Mouse (Mus musculus) brain, embryonic 18.5 days (tissue): ENCODE results near the gene Gpr176.

Source experiments
- DNase-seq: peaks from one replicate; pipeline ENCODE4 v3.0.0-alpha.2; 2012; ENCODE audit warnings: low read depth, low spot score

Gpr176 gene

DNA sequence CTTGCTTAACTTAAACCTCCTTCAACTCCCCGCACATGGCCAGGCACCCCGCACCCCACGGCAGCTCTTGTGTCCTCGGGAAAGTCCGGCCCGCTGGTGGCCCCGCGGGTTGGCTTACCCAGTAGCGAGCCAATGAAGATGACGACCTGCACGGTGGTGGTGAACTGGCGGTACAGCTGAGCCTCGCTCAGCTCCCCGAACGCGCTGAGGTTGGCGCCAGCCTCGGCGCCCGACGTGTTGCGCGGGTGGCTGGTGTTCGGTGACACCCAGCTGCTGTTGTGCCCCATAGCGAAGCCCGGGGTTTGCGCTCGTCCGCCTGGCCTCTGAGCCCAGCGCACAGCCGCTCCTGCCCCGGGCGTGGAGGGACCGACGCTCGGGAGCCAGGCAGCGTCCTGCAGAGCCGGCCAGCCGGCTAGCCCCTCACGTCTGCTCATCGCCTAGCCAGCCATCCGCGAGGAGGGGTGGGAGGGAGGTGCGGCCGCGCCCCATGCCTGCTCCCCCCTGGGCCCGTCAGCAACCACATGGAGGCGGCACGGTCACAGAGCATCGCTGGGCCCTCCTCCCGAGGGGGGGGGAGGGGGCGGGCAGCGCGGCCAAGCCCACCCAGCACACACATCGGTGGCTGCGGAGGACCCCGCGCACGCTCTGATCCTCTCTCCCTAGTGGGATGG lies at the start of gene Gpr176:
TSS of gene Gpr176 (minus strand) at position 519 of the 671 bp plus-strand sequence.
- peak; percentile 28 for DNase-seq

DNA sequence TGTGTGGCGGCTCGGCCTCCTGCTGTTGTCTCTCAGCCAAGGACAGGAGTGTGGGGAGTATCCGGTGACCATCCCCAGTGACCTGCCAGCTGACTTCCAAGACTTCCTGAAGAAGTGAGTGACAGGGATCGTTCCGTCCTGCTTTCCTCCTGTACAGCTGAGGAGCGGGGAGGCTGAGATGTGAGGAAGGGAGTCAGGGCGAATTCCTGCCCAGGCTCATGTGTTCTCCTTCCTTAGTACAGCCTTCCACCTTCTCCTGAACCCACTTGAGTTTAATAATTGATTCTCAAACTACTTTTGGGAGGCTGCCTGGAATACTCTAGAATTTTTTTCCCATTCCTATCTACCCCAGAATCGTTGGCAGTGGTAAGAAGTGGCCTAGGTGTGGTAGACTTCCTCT lies 49.2 kb upstream of the Gpr176 start:
- DNase-seq, result no peak

DNA sequence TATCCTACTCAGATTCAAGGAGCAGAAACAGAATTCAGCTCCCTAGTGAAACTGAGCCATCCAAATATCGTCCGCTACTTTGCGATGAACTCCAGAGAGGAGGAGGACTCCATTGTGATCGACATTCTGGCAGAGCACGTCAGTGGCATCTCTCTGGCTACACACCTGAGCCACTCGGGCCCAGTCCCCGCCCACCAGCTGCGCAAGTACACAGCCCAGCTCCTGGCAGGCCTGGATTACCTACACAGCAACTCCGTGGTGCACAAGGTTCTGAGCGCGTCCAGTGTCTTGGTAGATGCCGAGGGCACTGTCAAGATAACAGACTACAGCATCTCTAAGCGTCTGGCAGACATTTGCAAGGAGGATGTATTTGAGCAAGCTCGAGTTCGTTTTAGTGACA lies 48.7 kb upstream of the Gpr176 start:
- no peak for DNase-seq

DNA sequence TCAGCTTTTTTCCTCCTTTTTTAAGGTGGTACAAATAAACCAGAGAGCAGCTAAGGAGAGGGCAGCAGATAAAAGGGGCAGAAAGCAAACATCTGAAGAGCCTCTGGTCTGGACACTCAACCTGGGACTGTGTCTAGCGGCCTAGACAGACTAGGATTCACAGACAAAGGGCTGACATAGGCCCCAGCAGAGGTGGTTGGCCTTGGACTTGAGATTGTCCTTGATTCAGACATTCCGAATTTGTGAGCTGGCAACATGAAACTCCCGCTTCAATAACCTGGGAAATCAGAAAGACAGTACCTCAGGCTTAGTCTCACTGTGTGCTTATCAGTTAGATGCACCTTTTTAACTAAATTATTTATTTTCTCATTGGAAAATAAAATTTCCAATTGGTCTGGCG lies 44.9 kb upstream of the Gpr176 start:
- DNase-seq, result no peak

- no peak for DNase-seq
Measured at GRCm38 (mm10) chr2:118415601-118416355, 42.6 kb upstream of the Gpr176 start.

- DNase-seq, result no peak
Measured at GRCm38 (mm10) chr2:118412821-118413220, 39.6 kb upstream of the Gpr176 start.

DNA sequence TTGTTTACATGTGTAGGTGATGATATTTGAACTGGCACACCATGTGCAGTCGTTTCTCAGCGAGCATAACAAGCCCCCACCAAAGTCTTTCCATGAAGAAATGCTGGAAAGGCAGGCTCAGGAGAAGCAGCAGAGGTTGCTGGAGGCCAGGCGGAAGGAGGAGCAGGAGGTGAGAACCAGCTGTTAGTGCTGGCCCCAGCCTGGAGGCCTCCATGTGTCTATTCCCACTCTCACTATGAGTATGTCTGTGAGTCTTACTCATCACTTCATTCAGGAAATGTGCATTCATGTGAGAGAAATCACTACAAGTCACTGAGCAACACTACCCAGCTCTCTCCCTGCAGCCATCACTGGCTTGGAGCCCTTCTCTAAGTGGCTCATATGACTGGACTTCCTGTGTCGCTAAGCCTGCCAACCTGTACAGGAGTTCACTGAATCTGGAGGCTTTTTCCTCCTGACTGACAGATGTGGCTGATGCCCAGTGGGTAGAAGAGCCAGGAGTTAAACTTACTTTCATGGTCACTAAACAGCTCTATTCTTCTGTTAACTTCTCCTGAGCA lies 35.2 kb upstream of the Gpr176 start:
- DNase-seq, result no peak

DNA sequence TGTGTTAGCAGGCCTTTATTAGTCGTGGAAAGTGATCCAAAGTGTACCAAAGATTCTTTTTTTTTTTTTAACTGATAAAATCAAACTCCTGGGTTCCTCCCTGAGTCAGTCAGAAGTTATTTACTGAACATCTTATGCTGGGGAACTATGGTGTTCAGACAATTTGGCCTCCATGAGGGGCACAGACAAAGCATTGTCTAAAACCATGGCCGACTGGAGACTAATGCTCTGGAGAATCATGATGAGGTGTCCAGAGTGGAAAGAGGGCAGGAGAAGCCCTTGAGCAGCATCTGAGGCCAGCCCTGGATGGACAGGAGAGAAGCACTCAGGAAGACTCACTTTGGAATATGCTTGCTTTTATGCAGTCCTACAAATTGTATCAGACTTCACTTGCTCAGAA lies 33.6 kb upstream of the Gpr176 start:
- no peak for DNase-seq

- no peak for DNase-seq
Measured at GRCm38 (mm10) chr2:118405568-118405967, 32.3 kb upstream of the Gpr176 start.

DNA sequence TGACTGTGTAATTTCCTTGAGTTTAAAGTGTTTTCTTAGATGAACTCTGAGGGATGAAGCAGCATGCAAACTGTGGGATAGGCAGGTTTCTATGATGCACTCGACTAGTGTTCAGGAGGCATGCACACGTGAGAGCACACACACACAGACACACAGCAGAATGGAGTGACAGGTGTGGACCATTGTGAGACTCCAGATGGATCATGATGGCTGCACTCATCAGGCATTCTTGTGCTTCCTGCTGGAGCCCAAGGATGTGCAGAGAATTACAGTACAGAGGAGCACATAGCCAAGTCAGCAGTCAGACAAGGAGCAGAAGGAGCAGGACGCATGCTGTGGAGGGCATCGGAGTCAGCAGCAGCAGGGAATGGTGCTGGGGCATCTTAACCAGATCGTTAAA lies 31.1 kb upstream of the Gpr176 start:
- DNase-seq, result no peak

DNA sequence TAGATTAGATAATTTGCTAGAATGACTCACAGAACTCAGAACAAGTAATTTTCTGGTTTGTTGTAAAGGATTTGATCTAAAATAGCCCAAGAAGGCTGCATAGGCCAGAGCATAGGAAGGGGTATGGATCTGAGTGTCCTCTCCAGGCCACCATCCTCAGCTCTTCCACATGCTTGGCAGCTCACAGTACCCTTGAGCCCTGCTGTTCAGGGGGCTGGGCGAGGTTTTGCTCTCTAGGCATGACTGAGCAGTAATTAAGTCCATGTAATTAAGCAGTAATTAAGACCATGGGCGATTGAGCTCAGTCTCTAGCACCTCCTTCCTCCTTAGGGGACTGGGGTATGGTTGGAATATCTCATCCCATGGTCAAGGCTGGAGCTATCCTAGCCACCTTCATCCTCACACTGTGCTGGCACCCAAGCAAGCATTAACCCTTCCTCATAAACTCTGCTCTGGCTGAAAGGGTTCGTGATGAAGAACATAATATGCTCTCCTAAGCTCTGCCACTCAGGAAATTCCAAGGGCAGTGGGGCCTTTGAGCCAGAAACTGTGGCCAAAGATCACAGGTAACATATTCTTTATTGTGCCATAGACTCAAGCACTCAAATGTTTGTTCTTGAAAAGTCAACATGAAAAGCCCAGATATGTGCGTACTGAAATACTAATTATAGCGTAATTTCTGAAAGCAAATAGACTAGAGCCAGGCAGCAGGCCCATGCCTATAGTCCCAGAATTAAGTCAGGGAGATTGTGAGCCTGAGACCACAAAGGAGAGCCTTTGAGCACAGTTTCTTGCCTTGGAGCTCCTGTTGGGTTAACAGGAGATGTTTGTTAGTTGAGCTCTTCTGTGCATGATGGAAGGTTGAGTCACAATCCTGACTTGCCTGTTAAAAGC lies 28.9 kb upstream of the Gpr176 start:
- DNase-seq, result no peak

GRCm38 (mm10) chr2:118399751-118400150 lies 26.5 kb upstream of the Gpr176 start:
- no peak for DNase-seq

DNA sequence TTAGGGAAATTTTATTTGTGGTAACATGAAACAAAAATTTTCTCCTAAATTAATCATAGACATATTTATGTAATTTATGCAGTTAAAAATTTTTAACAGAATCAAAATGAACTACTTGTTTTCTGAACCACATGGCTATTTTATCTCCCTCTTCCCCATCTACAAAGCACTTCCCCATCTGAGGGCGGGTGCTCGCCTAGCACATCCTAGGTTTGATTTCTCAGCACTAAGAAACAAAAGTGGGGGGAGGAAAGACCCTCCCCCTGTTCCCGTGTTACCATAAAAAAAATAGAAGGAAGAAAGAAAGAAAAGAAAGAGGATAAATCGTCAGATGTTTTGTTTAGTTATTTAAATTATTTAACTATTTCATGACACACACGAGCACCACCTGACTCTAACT lies 18.0 kb upstream of the Gpr176 start:
- no peak for DNase-seq

DNA sequence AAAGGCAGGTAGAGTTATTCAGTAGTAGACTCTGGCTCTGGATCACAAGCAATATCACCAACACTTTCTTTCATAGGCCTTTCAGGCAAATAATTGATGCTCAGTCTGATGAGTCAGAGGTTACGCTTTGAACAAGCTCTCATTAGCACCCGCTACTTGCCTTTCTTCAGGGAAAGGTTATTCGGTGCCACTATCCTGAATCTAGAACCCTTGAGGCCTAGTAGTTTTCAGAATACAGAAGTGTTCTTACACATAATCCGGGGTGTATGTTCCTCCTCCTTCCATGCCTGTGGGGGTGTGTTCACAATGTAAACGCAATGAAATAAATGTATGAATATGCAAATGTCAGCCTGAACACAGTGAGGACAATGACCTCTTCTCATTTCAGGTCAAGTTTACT lies 16.9 kb upstream of the Gpr176 start:
- no peak for DNase-seq

DNA sequence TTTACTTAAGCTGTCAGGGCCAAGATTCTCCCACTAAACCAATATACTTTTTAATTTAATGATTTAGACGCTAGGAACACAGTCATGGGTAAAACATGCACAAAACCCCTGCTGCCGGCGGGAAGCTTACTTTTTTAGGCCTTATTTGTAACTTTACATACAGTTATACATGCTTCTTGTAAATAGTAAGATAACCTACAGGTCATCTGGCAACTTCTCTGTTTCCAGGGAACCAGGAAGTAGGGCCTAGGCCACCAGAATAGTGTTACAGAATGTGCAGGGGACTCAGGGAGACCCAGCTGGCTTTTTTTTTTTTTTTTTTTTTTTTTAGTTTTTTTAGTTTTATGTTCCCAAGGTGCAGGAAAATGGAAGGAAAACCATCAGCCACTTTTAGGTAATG lies 16.4 kb upstream of the Gpr176 start:
- DNase-seq, result no peak

DNA sequence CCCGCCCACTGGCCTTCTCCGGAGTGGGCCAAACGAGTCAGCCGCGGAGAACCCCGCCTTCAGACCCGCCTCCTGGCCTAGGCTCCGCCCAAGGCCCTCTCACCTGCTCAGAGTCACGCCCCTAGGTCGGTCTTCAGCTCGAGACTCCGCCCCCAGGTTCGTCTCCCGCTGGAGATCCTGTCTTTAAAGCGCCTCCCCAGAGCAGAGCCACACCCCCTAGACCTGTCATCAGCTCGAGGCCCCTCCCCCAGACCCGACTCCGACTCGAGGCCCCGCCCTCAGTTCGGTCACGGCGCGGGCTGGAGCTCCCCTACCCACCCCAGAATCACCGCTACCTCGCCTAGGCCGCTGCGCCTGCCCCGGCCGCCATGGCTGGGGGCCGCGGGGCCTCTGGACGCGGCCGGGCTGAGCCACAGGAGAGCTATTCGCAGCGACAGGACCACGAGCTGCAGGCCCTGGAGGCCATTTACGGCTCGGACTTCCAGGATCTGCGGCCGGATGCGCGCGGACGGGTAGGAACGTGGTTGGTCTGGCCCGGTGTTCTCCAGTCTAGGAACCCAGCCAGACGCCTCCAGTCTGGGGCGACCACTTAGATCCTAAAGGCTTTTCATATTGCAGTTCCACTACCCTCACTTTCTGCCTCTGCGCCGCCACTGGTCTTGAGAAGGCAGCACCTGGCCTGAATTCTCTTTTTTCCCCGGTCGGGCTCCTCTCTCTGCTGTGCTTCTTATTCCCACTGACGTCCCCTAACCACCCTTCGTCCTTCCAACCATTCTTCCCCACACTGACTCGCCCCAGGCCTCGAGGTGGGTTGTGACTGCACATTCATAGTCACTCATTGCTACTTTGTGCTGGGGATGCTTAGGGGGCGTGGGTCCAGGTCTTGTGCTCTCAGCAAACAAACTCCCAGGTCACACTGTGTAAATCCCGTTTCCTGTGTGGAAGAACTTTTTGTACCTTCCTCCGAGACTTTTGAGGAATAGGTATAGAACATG lies 15.4 kb upstream of the Gpr176 start, which contains the start of gene Eif2ak4:
TSS of gene Eif2ak4 (plus strand) at position 278 of the 995 bp plus-strand sequence.
- DNase-seq, result peak; percentile 97

- no peak for DNase-seq
Measured at GRCm38 (mm10) chr2:118383387-118383786, 10.2 kb upstream of the Gpr176 start.

DNA sequence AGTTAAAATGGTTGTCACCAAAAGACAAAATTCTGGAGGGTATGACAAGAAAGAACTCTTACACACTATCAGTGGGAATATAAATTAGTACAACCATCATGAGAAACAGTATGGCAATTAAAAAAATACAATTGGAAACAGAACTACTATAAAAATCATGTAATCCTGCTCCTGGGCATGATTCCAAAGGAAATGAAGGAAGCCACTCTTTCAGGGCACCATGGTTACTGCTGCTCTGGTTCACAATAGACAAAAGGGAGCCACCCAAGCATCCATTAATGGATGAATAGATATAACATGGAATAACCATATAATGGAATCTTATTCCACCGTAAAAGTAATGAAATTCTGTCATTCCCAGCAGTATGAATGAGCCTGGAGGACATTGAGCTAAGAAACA lies 6.5 kb upstream of the Gpr176 start:
- DNase-seq, result no peak

- DNase-seq, result no peak
Measured at GRCm38 (mm10) chr2:118375931-118376330, 2.7 kb upstream of the Gpr176 start.

- no peak for DNase-seq
Measured at GRCm38 (mm10) chr2:118375522-118375921, 2.3 kb upstream of the Gpr176 start.
